Mouse (Mus musculus): ENCODE measurements around the gene Zap70.
A peak's percentile ranks its signal among the peaks of the same experiment; 100 is the strongest.
"Not testable (repeated sequence)": the region's sequence is repeated elsewhere in the genome, so short reads cannot be mapped to it uniquely, and the experiment has no call there.

The Zap70 gene

GRCm38 (mm10) chr1:36772198-36772934 lies 10.8 kb downstream of the Zap70 start:
- DNase-seq (ENCODE audit: low spot score), result peak; percentile 61

- no peak for DNase-seq (ENCODE audit: low spot score)
Observed at GRCm38 (mm10) chr1:36780793-36781192, 19.2 kb downstream of the Zap70 start.

GRCm38 (mm10) chr1:36782476-36782875 lies 20.9 kb downstream of the Zap70 start:
- no peak for DNase-seq (ENCODE audit: low spot score)

GRCm38 (mm10) chr1:36784365-36785134 lies 23.0 kb downstream of the Zap70 start:
- peak; percentile 74 for DNase-seq (ENCODE audit: low spot score)

- peak; percentile 14 for DNase-seq (ENCODE audit: low spot score)
Observed at GRCm38 (mm10) chr1:36785238-36785641, 23.6 kb downstream of the Zap70 start.

GRCm38 (mm10) chr1:36786377-36786776 lies 24.8 kb downstream of the Zap70 start:
- DNase-seq (ENCODE audit: low spot score), result no peak

GRCm38 (mm10) chr1:36789416-36789815 lies 27.8 kb downstream of the Zap70 start:
- DNase-seq (ENCODE audit: low spot score), result no peak

GRCm38 (mm10) chr1:36796711-36797110 lies 35.1 kb downstream of the Zap70 start:
- no peak for DNase-seq (ENCODE audit: low spot score)

- no peak for DNase-seq (ENCODE audit: low spot score)
Observed at GRCm38 (mm10) chr1:36797481-36797880, 35.9 kb downstream of the Zap70 start.

- DNase-seq (ENCODE audit: low spot score), result no peak
Observed at GRCm38 (mm10) chr1:36800379-36801011, 38.9 kb downstream of the Zap70 start.

GRCm38 (mm10) chr1:36804259-36804658 lies 42.7 kb downstream of the Zap70 start:
- DNase-seq (ENCODE audit: low spot score), result no peak

- DNase-seq (ENCODE audit: low spot score), result no peak
Observed at GRCm38 (mm10) chr1:36804833-36805232, 43.2 kb downstream of the Zap70 start.

- DNase-seq (ENCODE audit: low spot score), result no peak
Observed at GRCm38 (mm10) chr1:36806181-36806905, 44.7 kb downstream of the Zap70 start.

- DNase-seq (ENCODE audit: low spot score), result no peak
Observed at GRCm38 (mm10) chr1:36807086-36807485, 45.5 kb downstream of the Zap70 start.

- DNase-seq (ENCODE audit: low spot score), result peak; percentile 66
Observed at GRCm38 (mm10) chr1:36807782-36808565, 46.4 kb downstream of the Zap70 start.

- DNase-seq (ENCODE audit: low spot score), result no peak
Observed at GRCm38 (mm10) chr1:36811806-36812205, 50.2 kb downstream of the Zap70 start.

GRCm38 (mm10) chr1:36813415-36813814 lies 51.8 kb downstream of the Zap70 start:
- no peak for DNase-seq (ENCODE audit: low spot score)

GRCm38 (mm10) chr1:36814271-36814903 lies 52.8 kb downstream of the Zap70 start:
- DNase-seq (ENCODE audit: low spot score), result no peak

- DNase-seq (ENCODE audit: low spot score), result peak; percentile 31
Observed at GRCm38 (mm10) chr1:36815166-36815565, 53.6 kb downstream of the Zap70 start.

- DNase-seq (ENCODE audit: low spot score), result not testable (repeated sequence)
Observed at GRCm38 (mm10) chr1:36821918-36822317, 60.3 kb downstream of the Zap70 start.

- no peak for DNase-seq (ENCODE audit: low spot score)
Observed at GRCm38 (mm10) chr1:36824356-36824755, 62.8 kb downstream of the Zap70 start.

Data from yolk sac, embryonic 10.5 days (tissue).